Mouse (Mus musculus) ES-E14 (cell line): ENCODE results near the gene Ebf4.

Experiments
- CHD2 ChIP-seq: IDR thresholded peaks from 2 replicates; pipeline ENCODE4 v1.6.1; 2014; ENCODE audit warnings: mild to moderate bottlenecking, low read depth, low read length, inconsistent platforms
- HCFC1 ChIP-seq: IDR thresholded peaks from 2 replicates; pipeline ENCODE4 v1.6.1; 2012; ENCODE audit warnings: low read length, inconsistent platforms, borderline replicate concordance; ENCODE audit not compliant: insufficient read depth
- ZC3H11A ChIP-seq: IDR thresholded peaks from 2 replicates; pipeline ENCODE4 v1.6.1; 2012; ENCODE audit warnings: low read depth, mild to moderate bottlenecking, inconsistent platforms, low read length, borderline replicate concordance
- ZNF384 ChIP-seq: IDR thresholded peaks from 2 replicates; pipeline ENCODE4 v1.6.1; 2012; ENCODE audit warnings: low read depth, low read length, inconsistent platforms

DNA sequence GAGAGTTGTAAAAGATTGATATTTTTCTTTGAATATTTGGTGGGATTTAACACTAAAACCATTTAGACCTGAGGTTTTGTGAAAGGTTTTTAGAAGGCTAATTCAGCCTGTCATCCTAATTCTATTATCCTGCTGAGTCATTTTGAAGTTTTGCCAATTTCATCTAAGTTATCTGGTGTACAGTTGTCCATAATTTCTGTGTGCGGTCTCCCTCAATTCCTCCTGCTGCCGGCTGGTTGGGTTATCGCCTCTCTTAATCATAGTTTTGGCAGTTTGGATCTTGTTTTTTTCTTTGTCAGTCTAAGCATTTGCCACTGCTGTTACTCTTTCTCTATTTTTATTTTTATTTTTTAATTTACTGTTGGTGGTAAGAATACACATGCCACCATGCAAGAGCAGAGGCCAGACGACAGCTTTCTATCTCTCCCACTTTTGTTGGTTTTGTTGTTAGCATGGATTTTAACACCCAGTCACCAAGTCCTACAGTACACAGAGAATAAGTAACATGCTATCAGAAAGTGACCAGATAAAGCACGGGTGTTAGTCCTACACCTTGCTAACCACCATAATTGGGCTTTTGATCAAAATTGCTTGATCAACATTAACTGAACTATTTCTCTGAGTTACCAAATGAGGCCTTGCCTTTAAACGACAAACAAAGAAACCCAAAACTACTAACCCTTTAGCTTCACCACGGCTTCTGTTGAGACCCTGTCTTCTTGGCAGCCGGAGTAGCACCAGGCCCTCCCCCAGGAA, 45.7 kb downstream of the Ebf4 start:
- TF ChIP-seq HCFC1: no peak
- no peak for TF ChIP-seq ZNF384
- TF ChIP-seq CHD2: no peak
- TF ChIP-seq ZC3H11A: no peak
